Mouse (Mus musculus): ENCODE measurements at regions not wholly inside any gene's neighbourhood (a gene's known extent, or its start where the extent isn't known, plus 50 kb on each side); places are given as distances from the start of the nearest gene placed in this dataset.
"Not testable (repeated sequence)": the region's sequence is repeated elsewhere in the genome, so short reads cannot be mapped to it uniquely, and the experiment has no call there.

DNA sequence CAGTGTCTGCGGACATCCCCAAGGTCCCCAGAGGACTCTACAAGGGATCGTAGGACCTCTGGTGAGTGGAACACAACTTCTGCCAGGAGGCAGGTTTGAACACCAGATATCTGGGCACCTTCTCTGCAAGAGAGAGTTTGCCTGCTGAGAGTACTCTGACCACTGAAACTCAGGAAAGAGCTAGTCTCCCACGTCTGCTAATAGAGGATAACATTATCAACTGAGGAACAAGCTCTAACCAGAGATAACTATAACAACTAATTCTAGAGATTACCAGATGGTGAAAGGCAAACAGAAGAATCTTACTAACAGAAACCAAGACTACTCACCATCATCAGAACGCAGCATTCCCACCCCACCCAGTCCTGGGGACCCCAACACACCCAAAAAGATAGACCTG lies 415.1 kb downstream of the Sis start:
- not testable (repeated sequence) for H3K4me1 ChIP-seq (ENCODE audit: control insufficient read depth, insufficient read depth, insufficient read length, low read length); H3K4me3 ChIP-seq (ENCODE audit: low read depth, low read length); H3K27ac ChIP-seq (ENCODE audit: insufficient read depth, low read depth, low read length); H3K36me3 ChIP-seq (ENCODE audit: control insufficient read depth, insufficient read depth, low read length); H3K27me3 ChIP-seq (ENCODE audit: control insufficient read depth, insufficient read depth, low read length)
- 84% methylated on average over 4 of the region's 4 CpGs for WGBS

DNA sequence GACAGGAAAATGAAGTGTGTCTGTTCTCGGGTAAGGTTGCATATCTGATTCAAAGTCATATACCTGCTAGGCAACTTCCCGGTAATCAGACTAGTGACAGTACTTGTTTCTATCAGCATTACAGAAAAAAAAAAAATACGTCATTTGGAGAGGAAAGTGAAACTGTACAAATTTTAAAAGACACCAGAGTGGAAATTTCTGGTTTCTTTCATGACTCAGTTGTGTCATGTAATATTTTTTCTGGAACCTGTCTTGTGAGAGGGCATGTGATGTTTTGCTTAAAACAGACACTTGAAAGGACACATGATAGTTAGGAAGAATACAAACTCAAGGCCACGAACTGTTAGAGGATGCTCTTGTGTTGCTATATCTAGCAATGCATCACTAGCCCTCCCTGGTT lies 433.7 kb downstream of the Sis start:
- 46% methylated on average over 4 of the region's 4 CpGs for WGBS
- no peak overlapping the region for H3K27ac ChIP-seq (ENCODE audit: insufficient read depth, low read depth, low read length)
- no peak for TF ChIP-seq POLR2A (IDR thresholded peaks at IDR 0.05; ENCODE audit: low read depth, low read length)
- no peak for TF ChIP-seq CTCF (IDR thresholded peaks at IDR 0.05; ENCODE audit: extremely low read depth, insufficient read length, insufficient replicate concordance, low read depth, low read length)

DNA sequence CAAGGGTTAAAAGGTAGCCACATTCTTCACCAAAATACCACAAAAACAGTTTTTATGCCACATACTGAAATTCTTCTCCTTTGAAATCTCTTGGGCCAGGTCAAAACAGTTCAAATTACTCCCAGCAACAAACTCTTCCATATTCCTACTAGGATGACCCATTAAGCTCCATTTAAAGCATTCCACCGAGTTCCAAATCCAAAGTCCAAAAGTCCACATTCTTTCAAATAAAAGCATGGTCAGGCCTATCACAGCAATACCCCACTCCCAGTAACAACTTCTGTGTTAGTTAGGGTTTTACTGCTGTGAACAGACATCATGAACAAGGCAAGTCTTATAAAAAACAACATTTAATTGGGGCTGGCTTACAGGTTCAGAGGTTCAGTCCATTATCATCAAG lies 441.9 kb downstream of the Sis start:
- H3K27ac ChIP-seq (ENCODE audit: insufficient read depth, low read depth, low read length); H3K4me1 ChIP-seq (ENCODE audit: control insufficient read depth, insufficient read depth, insufficient read length, low read length); H3K4me3 ChIP-seq (ENCODE audit: low read depth, low read length); H3K36me3 ChIP-seq (ENCODE audit: control insufficient read depth, insufficient read depth, low read length); H3K27me3 ChIP-seq (ENCODE audit: control insufficient read depth, insufficient read depth, low read length): not testable (repeated sequence)
- 25% methylated on average over 1 of the region's 1 CpGs for WGBS

More for the DNA sequence above, 433.7 kb downstream of the Sis start:
- Histone ChIP-seq H3K27me3 (ENCODE audit: control insufficient read depth, insufficient read depth, low read length) (no peaks in the 10 kb centered on the region), H3K36me3 (ENCODE audit: control insufficient read depth, insufficient read depth, low read length) (no peaks in the 10 kb centered on the region), H3K4me1 (ENCODE audit: control insufficient read depth, insufficient read depth, insufficient read length, low read length) (no peaks in the 10 kb centered on the region), H3K4me3 (ENCODE audit: low read depth, low read length) (no peak overlapping the region)

DNA sequence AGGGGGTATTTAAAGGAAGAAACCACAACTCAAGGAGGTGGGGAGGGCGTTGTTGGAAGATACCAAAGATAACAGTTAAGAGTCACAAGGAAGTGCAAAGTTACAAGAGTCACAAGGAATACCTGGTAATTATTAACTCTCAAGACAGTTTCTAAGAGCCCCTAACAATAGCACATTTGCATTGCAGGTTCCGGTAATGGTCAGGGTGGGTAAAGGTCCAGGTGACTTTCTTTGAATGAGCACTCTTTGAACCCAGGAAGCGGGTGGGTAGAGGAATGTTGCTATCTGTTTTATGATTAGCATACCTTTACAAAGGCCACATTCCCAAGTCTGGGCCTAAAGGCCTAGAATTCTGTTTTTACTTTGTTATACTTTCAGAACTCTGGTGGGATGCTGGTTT lies 449.8 kb downstream of the Sis start:
- not testable (repeated sequence) for H3K36me3 ChIP-seq (ENCODE audit: control insufficient read depth, insufficient read depth, low read length); H3K4me1 ChIP-seq (ENCODE audit: control insufficient read depth, insufficient read depth, insufficient read length, low read length); H3K27me3 ChIP-seq (ENCODE audit: control insufficient read depth, insufficient read depth, low read length); H3K4me3 ChIP-seq (ENCODE audit: low read depth, low read length)
- 32% methylated on average over 3 of the region's 3 CpGs for WGBS
- H3K27ac ChIP-seq (ENCODE audit: insufficient read depth, low read depth, low read length): peak overlapping the region; percentile 75

DNA sequence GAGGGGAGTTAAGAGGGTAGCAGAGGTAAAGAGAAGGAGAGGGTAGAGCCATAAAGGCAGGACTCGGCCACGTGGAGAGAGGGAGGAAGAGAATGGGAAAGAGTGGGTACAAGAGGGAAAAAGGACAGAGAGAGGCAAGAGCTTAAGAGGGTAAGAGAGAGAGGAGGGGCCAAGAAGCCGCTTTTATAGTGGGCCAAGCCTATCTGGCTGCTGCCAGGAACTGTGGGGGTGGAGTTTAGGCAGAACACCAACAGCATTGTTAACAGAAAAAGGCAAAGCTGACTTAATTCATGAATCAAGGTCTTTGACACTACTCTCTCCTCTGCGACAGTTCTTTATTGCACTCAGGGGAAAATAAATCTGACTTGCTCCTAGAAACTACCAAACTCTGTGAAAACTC lies 463.4 kb downstream of the Sis start:
- no peak overlapping the region for H3K27ac ChIP-seq (ENCODE audit: insufficient read depth, low read depth, low read length)
- H3K4me1 ChIP-seq (ENCODE audit: control insufficient read depth, insufficient read depth, insufficient read length, low read length): no peaks in the 10 kb centered on the region
- no peaks in the 10 kb centered on the region for H3K36me3 ChIP-seq (ENCODE audit: control insufficient read depth, insufficient read depth, low read length)
- TF ChIP-seq CTCF (IDR thresholded peaks at IDR 0.05; ENCODE audit: extremely low read depth, insufficient read length, insufficient replicate concordance, low read depth, low read length) (no peak), POLR2A (IDR thresholded peaks at IDR 0.05; ENCODE audit: low read depth, low read length) (no peak)
- H3K27me3 ChIP-seq (ENCODE audit: control insufficient read depth, insufficient read depth, low read length): no peaks in the 10 kb centered on the region
- no peak overlapping the region for H3K4me3 ChIP-seq (ENCODE audit: low read depth, low read length)
- WGBS: 55% methylated on average over 4 of the region's 4 CpGs

DNA sequence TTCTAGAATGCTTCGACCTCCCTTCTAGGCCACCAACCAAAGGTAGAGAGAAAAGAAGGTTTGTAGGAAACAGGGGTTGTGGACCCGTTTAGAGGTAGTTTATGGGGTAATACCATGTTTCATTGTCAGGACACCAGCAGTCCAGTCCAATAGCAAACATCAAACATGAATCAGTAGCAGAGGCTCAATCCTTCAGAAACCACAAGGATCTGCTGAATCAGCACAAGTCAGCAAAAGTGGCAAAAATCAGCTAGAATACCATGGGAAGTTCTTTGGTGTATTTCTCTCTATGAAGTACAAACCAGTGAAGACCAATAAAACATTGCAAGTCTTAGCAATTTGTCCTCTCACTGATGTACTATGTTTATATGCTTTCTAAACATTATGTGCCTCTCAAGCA lies 465.9 kb downstream of the Sis start:
- Histone ChIP-seq H3K27me3 (ENCODE audit: control insufficient read depth, insufficient read depth, low read length) (no peaks in the 10 kb centered on the region), H3K27ac (ENCODE audit: insufficient read depth, low read depth, low read length) (no peak overlapping the region), H3K4me1 (ENCODE audit: control insufficient read depth, insufficient read depth, insufficient read length, low read length) (no peaks in the 10 kb centered on the region), H3K4me3 (ENCODE audit: low read depth, low read length) (no peak overlapping the region), H3K36me3 (ENCODE audit: control insufficient read depth, insufficient read depth, low read length) (no peaks in the 10 kb centered on the region)
- TF ChIP-seq CTCF (IDR thresholded peaks at IDR 0.05; ENCODE audit: extremely low read depth, insufficient read length, insufficient replicate concordance, low read depth, low read length) (no peak), POLR2A (IDR thresholded peaks at IDR 0.05; ENCODE audit: low read depth, low read length) (no peak)
- WGBS: 73% methylated on average over 2 of the region's 2 CpGs

DNA sequence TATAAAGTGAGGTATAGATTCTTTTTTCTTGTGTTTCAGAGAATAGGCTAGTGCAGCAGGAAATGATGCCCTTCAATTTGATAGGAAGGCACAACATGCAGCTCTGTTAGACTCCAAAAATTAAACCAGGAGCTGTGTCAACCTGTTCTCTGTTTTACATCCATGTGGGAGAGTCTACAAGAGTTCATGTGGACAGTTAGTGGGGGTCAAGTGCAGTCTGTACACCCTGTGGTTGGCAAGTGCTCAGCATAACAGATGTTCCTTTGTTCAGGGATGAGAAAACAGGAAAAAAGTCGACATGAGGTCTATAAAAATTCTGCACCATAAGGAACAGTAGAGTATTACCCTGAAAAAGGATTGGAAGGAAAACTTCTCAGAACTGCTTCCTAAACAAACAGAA lies 512.3 kb downstream of the Sis start:
- no peak overlapping the region for H3K27ac ChIP-seq (ENCODE audit: insufficient read depth, low read depth, low read length)
- whole genome bisulfite sequencing: 14% methylated on average over 1 of the region's 1 CpGs
- no peaks in the 10 kb centered on the region for H3K4me1 ChIP-seq (ENCODE audit: control insufficient read depth, insufficient read depth, insufficient read length, low read length)
- no peaks in the 10 kb centered on the region for H3K36me3 ChIP-seq (ENCODE audit: control insufficient read depth, insufficient read depth, low read length)
- H3K4me3 ChIP-seq (ENCODE audit: low read depth, low read length): no peak overlapping the region
- no peaks in the 10 kb centered on the region for H3K27me3 ChIP-seq (ENCODE audit: control insufficient read depth, insufficient read depth, low read length)
- TF ChIP-seq POLR2A (IDR thresholded peaks at IDR 0.05; ENCODE audit: low read depth, low read length) (no peak), CTCF (IDR thresholded peaks at IDR 0.05; ENCODE audit: extremely low read depth, insufficient read length, insufficient replicate concordance, low read depth, low read length) (no peak)

Data from small intestine, adult 2 months (tissue).